Mouse (Mus musculus) intestine, embryonic 16.5 days (tissue): ENCODE measurements around the gene Csrp1. TPM values are rescaled to one million over a fixed set of nuclear protein-coding genes. Genes with fewer than 3 reads are reported as not detected.

Source experiments
- ATAC-seq: fragments of 200-750 bp; cut with Nextera tagmentation; 2 replicates; pipeline ENCODE4 v1.8.0; 2017; ENCODE audit warnings: moderate TSS enrichment, moderate library complexity
- H3K27ac ChIP-seq: fragments of 300-500 bp; sonication (generic); 2 replicates; pipeline ENCODE4 v1.5.1; 2014; ENCODE audit warnings: mild to moderate bottlenecking, low read length
- H3K27me3 ChIP-seq: fragments of 300-500 bp; sonication (generic); replicated peaks from 2 replicates; pipeline ENCODE4 v1.6.1; 2014; ENCODE audit warnings: low read length, control low read depth, mixed read lengths; ENCODE audit not compliant: control insufficient read depth, insufficient read depth
- H3K36me3 ChIP-seq: fragments of 300-500 bp; sonication (generic); 2 replicates; pipeline ENCODE4 v1.6.1; 2014; ENCODE audit warnings: low read length, control low read depth; ENCODE audit not compliant: control insufficient read depth, insufficient read depth
- H3K4me1 ChIP-seq: fragments of 300-500 bp; sonication (generic); 2 replicates; pipeline ENCODE4 v1.6.1; 2014; ENCODE audit warnings: low read length, control low read depth, mixed read lengths; ENCODE audit not compliant: control insufficient read depth, insufficient read depth
- H3K4me2 ChIP-seq: fragments of 300-500 bp; sonication (generic); 2 replicates; pipeline ENCODE4 v1.6.1; 2014; ENCODE audit warnings: low read depth, low read length, control low read depth
- H3K4me3 ChIP-seq: fragments of 300-500 bp; sonication (generic); 2 replicates; pipeline ENCODE4 v1.5.1; 2014; ENCODE audit warnings: mild to moderate bottlenecking, low read length
- H3K9ac ChIP-seq: fragments of 300-500 bp; sonication (generic); 2 replicates; pipeline ENCODE4 v1.6.1; 2014; ENCODE audit warnings: low read depth, low read length
- H3K9me3 ChIP-seq: fragments of 300-500 bp; sonication (generic); 2 replicates; pipeline ENCODE4 v1.6.1; 2016; ENCODE audit warnings: low read length, control low read depth; ENCODE audit not compliant: control insufficient read depth
- WGBS: fragments of 180-500 bp; shearing (Covaris S2); extraction: QIAGEN DNeasy Blood & Tissue Kit; methylation state at CpG from one replicate; pipeline ENCODE4 v1.1.7; 2014; 5-methylcytosine and 5-hydroxymethylcytosine counted together
- polyA plus RNA-seq: library from polyadenylated mRNA; unstranded; fragments of >200 nt; fragmentation: Nextera tagmentation; extraction: Ambion mirVana; gene quantifications from 2 replicates; pipeline ENCODE4 v1.2.1, GENCODE M21; 2015

Gene Csrp1
- polyA plus RNA-seq, 1 experiment from 2014 or later = 215 TPM

DNA sequence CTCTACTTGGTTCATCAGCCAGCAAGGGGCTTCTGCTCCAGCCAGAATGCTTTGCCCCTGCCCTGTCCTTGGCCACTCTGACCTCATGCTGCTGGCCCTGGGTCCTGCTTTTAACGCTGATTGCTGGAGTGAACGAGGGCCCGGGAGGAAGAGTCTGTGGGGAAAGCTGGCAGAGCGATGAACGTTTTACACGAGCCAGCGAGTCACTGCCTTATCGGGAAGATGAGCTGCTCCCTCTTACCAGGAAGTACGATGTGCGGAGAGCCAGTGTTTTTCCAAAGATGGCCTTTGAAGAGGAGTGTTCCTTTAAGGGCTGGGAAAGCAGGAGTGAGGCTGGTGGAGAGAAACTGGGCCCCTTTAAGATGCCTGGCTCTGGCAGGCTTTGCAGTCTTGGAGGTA lies 28.4 kb upstream of the Csrp1 start:
- Histone ChIP-seq H3K4me2 (peak overlapping the region; percentile 11; the same call in 1 of the 2 replicates), H3K27ac (peak overlapping the region; percentile 69), H3K4me3 (no peak overlapping the region), H3K27me3 (no peaks in the 10 kb centered on the region), H3K9ac (0 out of 2 replicates have a peak overlapping the region, but pooled peaks have one; percentile 17), H3K9me3 (no peaks in the 10 kb centered on the region), H3K4me1 (peaks cover 20% of the 10 kb centered on the region), H3K36me3 (no peaks in the 10 kb centered on the region)
- no peak for ATAC-seq
- WGBS = 18% methylated on average over 10 of the region's 10 CpGs

DNA sequence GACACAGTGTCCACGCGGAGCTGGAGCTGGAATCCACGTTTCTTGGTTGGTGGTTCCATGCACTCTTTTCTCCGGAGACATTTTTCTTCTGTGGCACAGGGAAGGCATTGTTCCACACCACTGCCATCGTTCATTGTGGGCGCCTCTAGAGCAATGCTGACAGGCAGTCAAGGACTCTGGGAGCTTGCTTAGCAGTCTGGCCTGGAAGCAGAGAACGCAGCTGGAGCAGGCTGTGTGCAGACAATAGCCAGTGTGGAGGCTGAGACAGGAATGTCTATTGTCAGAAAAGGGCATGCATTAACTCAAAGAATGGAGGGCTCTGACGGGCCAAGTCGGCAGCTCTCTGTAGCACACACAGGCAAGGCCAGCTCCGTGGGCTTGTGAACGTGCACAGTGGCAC lies 25.7 kb upstream of the Csrp1 start:
- Histone ChIP-seq H3K4me1 (peaks cover 28% of the 10 kb centered on the region), H3K9ac (no peak overlapping the region), H3K27me3 (no peaks in the 10 kb centered on the region), H3K9me3 (no peaks in the 10 kb centered on the region), H3K36me3 (no peaks in the 10 kb centered on the region), H3K27ac (no peak overlapping the region), H3K4me2 (no peak overlapping the region), H3K4me3 (no peak overlapping the region)
- no peak for ATAC-seq
- WGBS = 66% methylated on average over 11 of the region's 11 CpGs

DNA sequence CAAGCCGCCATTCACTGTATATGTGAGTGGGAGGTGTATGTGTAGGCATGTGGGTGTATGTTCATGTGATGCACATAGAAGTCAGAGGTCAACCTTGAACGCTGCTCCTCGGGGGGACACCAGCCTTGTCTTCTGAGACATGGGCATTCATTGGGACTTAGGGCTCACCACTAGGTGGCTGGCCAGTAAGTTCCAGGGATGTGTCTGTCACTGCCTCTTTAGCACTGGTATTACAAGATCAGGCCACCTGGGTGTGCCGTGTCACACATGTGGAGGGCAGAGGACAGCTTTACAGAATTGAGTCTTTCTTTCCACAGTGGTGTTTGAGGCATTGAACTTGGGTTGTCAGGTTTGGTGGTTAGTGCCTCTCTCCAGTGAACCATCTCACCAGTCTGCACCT lies 22.4 kb upstream of the Csrp1 start:
- Histone ChIP-seq H3K4me1 (peaks cover 16% of the 10 kb centered on the region), H3K27me3 (no peaks in the 10 kb centered on the region), H3K9me3 (no peaks in the 10 kb centered on the region), H3K4me2 (no peak overlapping the region), H3K36me3 (no peaks in the 10 kb centered on the region), H3K9ac (no peak overlapping the region), H3K27ac (no peak overlapping the region), H3K4me3 (no peak overlapping the region)
- 82% methylated on average over 4 of the region's 4 CpGs for WGBS
- no peak for ATAC-seq

DNA sequence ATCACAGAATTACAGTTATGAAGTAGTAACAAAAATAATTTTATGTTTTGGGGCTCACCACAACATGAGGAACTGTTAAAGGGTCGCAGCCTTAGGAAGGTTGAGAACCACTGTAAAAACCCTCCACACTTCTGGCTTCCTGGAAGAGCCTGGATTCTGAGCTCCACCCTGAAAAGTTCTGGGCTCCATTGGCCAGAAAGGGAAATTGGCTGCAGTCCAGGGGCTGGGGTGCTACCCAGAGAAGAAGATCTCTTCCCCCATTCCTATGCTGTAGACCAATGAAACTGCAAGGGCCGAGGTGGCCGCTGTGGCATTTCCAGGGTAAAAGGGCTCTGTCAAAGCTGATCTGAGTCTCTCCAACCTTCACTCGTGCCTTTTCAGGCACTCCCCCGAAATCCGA lies 21.8 kb upstream of the Csrp1 start:
- Histone ChIP-seq H3K4me3 (no peak overlapping the region; the same call in 1 of the 2 replicates), H3K27me3 (no peaks in the 10 kb centered on the region), H3K9me3 (no peaks in the 10 kb centered on the region), H3K4me1 (peaks cover 16% of the 10 kb centered on the region), H3K27ac (no peak overlapping the region), H3K36me3 (no peaks in the 10 kb centered on the region), H3K4me2 (no peak overlapping the region), H3K9ac (no peak overlapping the region)
- ATAC-seq = no peak
- 44% methylated on average over 6 of the region's 6 CpGs for WGBS

DNA sequence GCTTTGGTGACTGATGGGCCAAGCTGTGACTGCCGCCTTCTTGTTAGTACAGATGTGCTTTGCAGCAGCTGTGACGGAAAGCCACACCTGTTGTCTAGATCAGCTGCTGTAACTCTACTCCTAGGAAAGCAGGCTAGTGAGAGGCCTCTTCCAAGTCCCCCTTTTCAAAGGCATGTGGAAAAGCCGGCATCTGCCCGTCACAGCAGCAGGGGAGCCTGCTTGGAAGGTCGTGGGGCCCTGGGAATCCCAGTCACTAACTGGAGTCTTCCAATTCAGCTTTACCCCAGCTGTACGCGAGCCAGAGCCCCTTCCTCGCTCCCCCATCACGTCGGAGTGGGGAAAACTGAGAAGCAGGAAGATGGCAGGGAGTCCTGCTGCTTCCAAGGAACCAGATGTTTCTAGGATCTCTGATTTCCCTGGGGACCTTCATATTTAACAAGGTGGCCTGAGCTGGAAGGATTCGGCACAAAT lies 21.4 kb upstream of the Csrp1 start:
- Histone ChIP-seq H3K4me3 (peak overlapping the region; percentile 39; the same call in 1 of the 2 replicates), H3K9me3 (no peaks in the 10 kb centered on the region), H3K4me1 (peaks cover 16% of the 10 kb centered on the region), H3K27ac (no peak overlapping the region), H3K9ac (peak overlapping the region; percentile 21; the same call in 1 of the 2 replicates), H3K4me2 (peak overlapping the region; percentile 64), H3K36me3 (no peaks in the 10 kb centered on the region), H3K27me3 (no peaks in the 10 kb centered on the region)
- 20% methylated on average over 11 of the region's 11 CpGs for WGBS
- ATAC-seq = no peak

DNA sequence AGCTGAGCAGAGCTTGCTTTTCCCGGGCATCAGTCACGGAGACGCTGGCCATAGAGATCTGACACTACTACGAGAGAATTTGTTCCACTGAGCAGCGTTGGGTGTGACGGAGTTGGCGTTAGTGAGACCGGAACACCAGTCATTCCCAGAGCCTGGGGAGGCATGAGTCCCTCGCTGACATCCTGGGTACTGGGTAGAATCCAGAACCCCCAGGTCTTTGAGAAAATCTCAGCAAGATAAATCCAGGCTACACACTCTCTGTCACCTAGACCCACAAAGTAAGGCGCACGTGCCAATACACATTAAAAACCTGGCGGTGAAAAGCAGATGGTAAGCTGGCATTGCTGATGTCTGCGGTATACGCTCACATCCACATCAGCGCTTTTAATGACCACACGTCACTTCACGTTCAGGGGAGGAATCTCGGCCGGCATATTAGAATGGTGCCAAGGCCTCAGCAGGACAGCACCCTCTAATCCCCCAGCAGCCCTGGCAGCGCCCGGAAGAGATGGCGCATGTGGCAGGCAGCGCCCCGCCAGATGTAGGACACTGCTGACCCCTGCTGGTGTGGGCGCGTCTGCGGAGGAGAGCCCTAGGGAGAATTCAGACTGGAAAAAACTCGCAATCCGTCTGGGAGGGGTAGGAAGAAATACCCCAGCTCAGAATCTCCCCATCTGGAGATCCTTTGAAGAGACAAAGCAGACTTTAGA lies 20.7 kb upstream of the Csrp1 start:
- peak overlapping the region; percentile 39 for H3K4me3 ChIP-seq
- H3K9me3 ChIP-seq = no peaks in the 10 kb centered on the region
- peak overlapping the region; percentile 21 for H3K9ac ChIP-seq
- H3K27ac ChIP-seq = no peak overlapping the region
- H3K36me3 ChIP-seq = no peaks in the 10 kb centered on the region
- peak; percentile 72; the same call in 1 of the 2 replicates for ATAC-seq
- peak overlapping the region; percentile 64 for H3K4me2 ChIP-seq
- WGBS = 4% methylated on average over 29 of the region's 29 CpGs
- H3K27me3 ChIP-seq = no peaks in the 10 kb centered on the region
- peaks cover 16% of the 10 kb centered on the region for H3K4me1 ChIP-seq

DNA sequence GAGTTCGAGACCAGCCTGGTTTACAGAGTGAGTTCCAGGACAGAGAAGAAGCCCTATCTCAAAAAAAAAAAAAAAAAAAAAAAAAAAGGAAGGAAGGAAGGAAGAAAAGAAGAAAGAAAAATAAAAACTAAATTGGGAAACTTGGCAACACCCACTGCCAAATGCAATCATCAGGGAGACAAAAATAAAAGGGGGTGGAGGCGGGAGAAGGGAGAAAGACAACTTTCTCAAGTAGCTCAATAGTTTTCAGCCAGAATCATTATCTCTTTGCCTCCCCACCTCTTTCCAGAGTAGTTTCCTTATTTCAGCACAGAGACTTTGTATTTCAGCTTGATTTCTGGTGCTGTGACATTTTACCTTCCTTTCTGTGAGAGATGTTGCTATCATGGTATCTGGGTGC lies 20.0 kb upstream of the Csrp1 start:
- no peak for ATAC-seq
- H3K4me2 ChIP-seq = no peak overlapping the region
- no peaks in the 10 kb centered on the region for H3K9me3 ChIP-seq
- H3K27ac ChIP-seq = no peak overlapping the region
- WGBS = 54% methylated on average over 2 of the region's 2 CpGs
- H3K4me3 ChIP-seq = no peak overlapping the region
- H3K27me3 ChIP-seq = no peaks in the 10 kb centered on the region
- H3K4me1 ChIP-seq = peaks cover 16% of the 10 kb centered on the region
- H3K36me3 ChIP-seq = no peaks in the 10 kb centered on the region
- no peak overlapping the region for H3K9ac ChIP-seq

DNA sequence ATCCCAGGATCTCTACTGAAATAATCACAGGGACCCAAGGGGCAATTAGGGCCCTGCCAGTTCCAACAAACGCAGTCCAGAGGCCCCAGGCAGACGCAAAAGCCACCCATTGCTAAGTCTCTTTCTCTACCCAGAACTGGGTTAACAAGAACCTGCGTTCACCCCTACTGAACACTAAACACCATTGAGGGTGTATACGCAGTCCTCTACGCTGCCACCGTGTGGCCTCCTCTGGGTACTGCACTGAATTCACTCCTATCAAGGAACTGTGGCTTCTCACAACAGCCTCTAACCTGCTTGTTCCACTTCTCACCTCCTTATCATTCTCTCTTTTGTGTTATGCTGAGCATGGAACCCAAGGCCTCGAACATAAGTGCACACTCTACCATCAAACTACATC lies 19.3 kb upstream of the Csrp1 start:
- peak; percentile 50; the same call in 1 of the 2 replicates for ATAC-seq
- WGBS = 1% methylated on average over 7 of the region's 7 CpGs
- Histone ChIP-seq H3K4me2 (no peak overlapping the region), H3K27me3 (no peaks in the 10 kb centered on the region), H3K9me3 (no peaks in the 10 kb centered on the region), H3K27ac (no peak overlapping the region), H3K36me3 (no peaks in the 10 kb centered on the region), H3K4me1 (peaks cover 16% of the 10 kb centered on the region), H3K4me3 (no peak overlapping the region), H3K9ac (no peak overlapping the region)

DNA sequence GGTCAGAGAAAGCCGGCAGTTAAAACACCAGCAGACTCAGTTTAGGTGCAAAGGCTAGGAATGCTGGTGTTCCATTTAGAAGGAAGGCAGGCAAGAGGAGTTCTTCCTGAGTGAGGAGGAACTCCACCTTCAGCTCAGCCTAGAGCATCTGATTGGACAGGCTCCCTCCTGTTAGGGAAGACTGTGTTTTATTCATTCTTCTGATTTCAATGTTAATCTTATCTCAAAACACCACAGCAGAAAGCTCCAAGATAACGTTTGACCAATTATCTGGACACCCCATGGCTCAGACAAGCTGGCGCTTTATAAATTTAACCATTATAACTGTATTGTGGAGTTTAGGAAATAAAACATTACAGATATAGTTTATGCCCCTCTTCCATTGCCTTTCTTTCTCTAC lies 18.5 kb upstream of the Csrp1 start:
- no peaks in the 10 kb centered on the region for H3K9me3 ChIP-seq
- peaks cover 16% of the 10 kb centered on the region for H3K4me1 ChIP-seq
- no peaks in the 10 kb centered on the region for H3K27me3 ChIP-seq
- H3K27ac ChIP-seq = no peak overlapping the region
- WGBS = 51% methylated on average over 3 of the region's 3 CpGs
- no peak overlapping the region for H3K9ac ChIP-seq
- ATAC-seq = no peak
- no peak overlapping the region for H3K4me2 ChIP-seq
- no peak overlapping the region for H3K4me3 ChIP-seq
- H3K36me3 ChIP-seq = no peaks in the 10 kb centered on the region
